Comparison of ENCODE assay signal across 10 mouse cellular contexts in the genomic region with DNA sequence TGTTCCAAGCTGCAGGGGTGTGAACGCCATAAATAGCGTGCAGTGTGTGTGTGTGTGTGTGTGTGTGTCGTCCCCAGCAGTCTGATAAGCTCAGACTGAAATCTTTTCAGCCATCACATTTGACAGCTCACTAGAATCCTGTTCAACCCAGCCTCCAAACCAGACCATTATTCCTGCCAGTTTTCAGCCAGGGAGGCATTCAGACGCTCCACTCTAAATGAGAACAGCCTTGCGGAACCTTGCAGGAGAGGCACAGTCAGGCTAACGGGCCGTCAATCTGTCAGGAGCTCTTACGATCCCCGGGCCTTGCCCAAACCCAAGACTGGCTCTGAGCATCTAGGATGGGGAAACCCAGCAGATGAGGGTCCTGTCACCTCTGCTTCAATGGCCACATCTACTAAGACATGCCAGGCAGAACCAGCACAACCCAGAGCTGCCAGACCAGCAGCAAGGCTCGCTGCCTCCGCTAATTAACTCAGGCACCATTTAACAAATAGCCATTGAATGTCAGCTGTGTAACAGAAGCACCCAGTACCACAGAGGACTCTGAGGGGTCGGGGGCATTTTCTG.
DNase-seq lines count a peak whose midpoint lies in the region; ATAC-seq lines count a peak whose summit lies in the region.
"Had no signal": no experiment of that assay in that cellular context is flagged by ENCODE, and none has a peak within 500 bp of the region (broad histone marks: within the 10 kb centered on the region; RNA-seq: fewer than 3 reads in every experiment).

No protein-coding gene starts in this region.

- no peak overlapping the region for H3K4me3 ChIP-seq in heart, embryonic 13.5 days
- no peak overlapping the region for H3K4me3 ChIP-seq in forebrain, embryonic 16.5 days (replicated peaks; ENCODE audit: low read length)
- H3K4me3 ChIP-seq: limb, embryonic 15.5 days had no signal

- H3K9ac ChIP-seq in heart, embryonic 13.5 days, result no peak overlapping the region
- 0 out of 2 replicates have a peak overlapping the region, but pooled peaks have one; percentile 39 for H3K9ac ChIP-seq in forebrain, embryonic 16.5 days (replicated peaks; ENCODE audit: low read depth, low read length)
- H3K9ac ChIP-seq: limb, embryonic 15.5 days had no signal

- intact Hi-C loops in heart, postnatal 36 days (cut with DNase I), result no loop called here
- intact Hi-C loops in left cerebral cortex, postnatal 36 days (cut with DNase I), result no loop called here
- intact Hi-C loops in heart, postnatal 10 days (cut with DNase I), result no loop called here

- peak overlapping the region; percentile 20 for H3K4me2 ChIP-seq in heart, embryonic 13.5 days
- peak overlapping the region; percentile 43 for H3K4me2 ChIP-seq in forebrain, embryonic 16.5 days (ENCODE audit: low read length)
- H3K4me2 ChIP-seq: limb, embryonic 15.5 days had no signal

- 37% methylated on average over 12 of the region's 12 CpGs for WGBS in heart, embryonic 13.5 days
- 4% methylated on average over 12 of the region's 12 CpGs for WGBS in forebrain, embryonic 16.5 days

- H3K4me1 ChIP-seq in heart, embryonic 13.5 days, result peaks cover 13% of the 10 kb centered on the region; the same call in 1 of the 2 replicates
- H3K4me1 ChIP-seq in forebrain, embryonic 16.5 days (replicated peaks; ENCODE audit: control insufficient read depth, insufficient read depth, low read length), result peaks cover 24% of the 10 kb centered on the region
- H3K4me1 ChIP-seq: limb, embryonic 15.5 days had no signal

- ATAC-seq in heart, embryonic 13.5 days (ENCODE audit: extremely low read depth, insufficient number of reproducible peaks, low FRiP score, low TSS enrichment), result no peak
- ATAC-seq in forebrain, embryonic 16.5 days, result peak; percentile 91

- no peaks in the 10 kb centered on the region for H3K9me3 ChIP-seq in heart, embryonic 13.5 days
- H3K9me3 ChIP-seq in forebrain, embryonic 16.5 days (ENCODE audit: control insufficient read depth, low read length), result no peaks in the 10 kb centered on the region
- H3K9me3 ChIP-seq: limb, embryonic 15.5 days had no signal

- DNase-seq in heart, postnatal 36 days, result no peak
- DNase-seq in left cerebral cortex, postnatal 36 days (ENCODE audit: low spot score in 2 of 2), result peak; percentile 24 to 34
- DNase-seq in right cerebral cortex, adult 2 months (ENCODE audit: low spot score in 2 of 2), result peak; percentile 29 to 47
- DNase-seq in spleen, postnatal 36 days (ENCODE audit: low spot score in 2 of 2), result no peak
- DNase-seq in testis, postnatal 14 days (ENCODE audit: low spot score), result no peak
- no peak for DNase-seq in heart, postnatal 10 days

- peak overlapping the region; percentile 20; the same call in 1 of the 2 replicates for H3K27ac ChIP-seq in heart, embryonic 13.5 days (replicated peaks)
- H3K27ac ChIP-seq in forebrain, embryonic 16.5 days (ENCODE audit: low read length), result peak overlapping the region; percentile 83
- H3K27ac ChIP-seq: limb, embryonic 15.5 days had no signal

- no peaks in the 10 kb centered on the region for H3K36me3 ChIP-seq in heart, embryonic 13.5 days
- H3K36me3 ChIP-seq in forebrain, embryonic 16.5 days (ENCODE audit: control insufficient read depth, insufficient read depth), result no peaks in the 10 kb centered on the region
- H3K36me3 ChIP-seq: limb, embryonic 15.5 days had no signal

- H3K27me3 ChIP-seq in heart, embryonic 13.5 days (replicated peaks), result no peaks in the 10 kb centered on the region
- 0 out of 2 replicates have a peak, but pooled peaks cover 2% of the 10 kb centered on the region for H3K27me3 ChIP-seq in forebrain, embryonic 16.5 days (replicated peaks; ENCODE audit: control insufficient read depth, insufficient read depth, low read length)
- H3K27me3 ChIP-seq: CH12.LX; limb, embryonic 15.5 days had no signal

Comparison
In these comparisons a context has a peak if more than half of its experiments do, and no peak if none do; other contexts are left out.
1. DNase-seq: peak in left cerebral cortex, postnatal 36 days (2 of 2) and right cerebral cortex, adult 2 months (2 of 2); none in heart, postnatal 36 days (0 of 2), spleen, postnatal 36 days (0 of 2), testis, postnatal 14 days (single experiment) and heart, postnatal 10 days (0 of 2).